Mouse (Mus musculus) left cerebral cortex, adult 18-20 months (tissue): ENCODE results near the gene Cflar. TPM values are rescaled to one million over a fixed set of nuclear protein-coding genes. Genes with fewer than 3 reads are reported as not detected.
"Not testable (repeated sequence)": the region's sequence is repeated elsewhere in the genome, so short reads cannot be mapped to it uniquely, and the experiment has no call there.

Experiments used
- DNase-seq, 2 experiments: peaks; one replicate each; pipeline ENCODE4 v3.0.0; 2021 to 2022; ENCODE audit warnings: low spot score in 2 of 2, mixed read lengths in 1 of 2
- total RNA-seq, 2 experiments: library from RNA; stranded (reverse); gene quantifications; 2 replicates each; pipeline ENCODE4 v1.2.3; 2021

Gene Cflar
- total RNA-seq, 2 experiments from 2014 or later = 25.9 to 29.6 TPM

GRCm38 (mm10) chr1:58772084-58772483 is 60.8 kb downstream of the Cflar start:
- no peak for DNase-seq

GRCm38 (mm10) chr1:58773280-58773679 is 62.0 kb downstream of the Cflar start:
- DNase-seq = no peak

DNA sequence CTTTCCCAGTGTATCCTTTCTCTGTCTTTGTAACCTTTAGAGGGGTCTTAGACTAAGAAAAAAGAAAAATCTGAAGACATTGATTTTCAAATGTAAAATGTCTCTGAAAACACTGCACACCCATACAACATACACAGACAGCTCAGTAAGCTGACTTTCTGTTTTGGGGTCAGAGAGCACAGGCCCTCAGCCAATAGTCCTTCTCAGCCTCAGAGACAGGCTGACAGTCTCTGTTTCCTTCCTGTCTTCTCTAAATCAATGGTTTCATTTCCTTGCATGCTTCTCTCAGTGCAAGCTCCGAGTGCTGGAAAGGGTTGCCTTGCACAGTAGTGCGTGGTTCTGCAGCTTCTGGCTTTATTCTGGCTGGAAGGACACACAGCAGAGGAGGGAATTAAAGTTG is 62.6 kb downstream of the Cflar start:
- DNase-seq = no peak

DNA sequence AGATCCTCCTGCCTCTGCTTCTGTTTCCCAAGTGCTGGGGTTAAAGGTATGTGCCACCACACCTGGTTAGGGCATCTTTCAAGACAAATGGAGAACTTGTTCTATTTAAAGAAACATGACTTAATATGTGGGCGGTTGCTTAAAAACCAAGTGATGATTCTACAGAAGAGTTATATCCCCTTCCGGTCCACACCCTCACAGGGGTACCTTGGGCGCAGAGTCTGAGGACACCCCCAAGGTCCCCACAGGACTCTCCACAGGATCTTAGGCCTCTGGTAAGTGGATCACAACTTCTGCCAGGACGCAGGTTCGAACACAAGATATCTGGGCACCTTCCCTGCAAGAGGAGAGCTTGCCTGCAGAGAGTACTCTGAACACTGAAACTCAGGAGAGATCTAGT is 64.1 kb downstream of the Cflar start:
- DNase-seq = no peak

DNA sequence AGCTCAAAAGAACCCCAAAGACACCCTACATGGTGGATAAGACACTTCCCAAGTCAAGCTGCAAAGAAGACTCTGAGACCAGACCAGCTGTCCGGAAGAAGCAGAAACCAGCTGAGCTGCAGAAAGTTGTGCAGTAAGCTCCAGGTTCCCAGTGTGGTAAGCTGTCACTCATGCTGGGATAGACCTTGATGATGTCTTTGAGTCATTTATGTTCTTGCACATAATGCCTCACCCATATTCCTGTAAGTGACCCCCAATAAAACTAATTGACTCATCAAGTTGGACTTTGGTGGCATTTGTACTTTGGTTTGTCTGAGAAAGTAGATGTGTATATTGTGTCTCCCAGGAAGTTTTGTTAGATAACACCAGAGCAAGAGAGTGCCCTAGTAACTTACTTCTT is 66.3 kb downstream of the Cflar start:
- no peak for DNase-seq

DNA sequence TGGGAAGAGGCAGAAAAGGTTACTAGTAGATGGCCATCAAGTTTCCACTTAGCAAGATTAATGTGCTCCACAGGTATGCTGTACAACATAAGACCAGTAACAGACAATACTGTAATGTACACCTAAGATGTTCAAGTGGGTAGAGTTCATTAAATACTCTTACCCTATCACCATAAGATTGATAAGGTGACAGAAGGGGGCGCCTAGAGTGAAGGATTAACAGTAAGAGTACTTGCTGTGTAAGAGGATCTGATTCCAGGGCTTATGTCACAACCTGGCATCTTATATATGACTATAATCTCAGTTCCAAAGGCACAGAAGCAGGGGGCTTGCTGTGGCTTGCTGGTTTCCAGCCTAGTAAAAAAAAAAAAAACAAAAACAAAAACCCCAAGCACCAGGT is 66.9 kb downstream of the Cflar start:
- no peak for DNase-seq

GRCm38 (mm10) chr1:58786276-58786675 is 75.0 kb downstream of the Cflar start:
- no peak for DNase-seq

DNA sequence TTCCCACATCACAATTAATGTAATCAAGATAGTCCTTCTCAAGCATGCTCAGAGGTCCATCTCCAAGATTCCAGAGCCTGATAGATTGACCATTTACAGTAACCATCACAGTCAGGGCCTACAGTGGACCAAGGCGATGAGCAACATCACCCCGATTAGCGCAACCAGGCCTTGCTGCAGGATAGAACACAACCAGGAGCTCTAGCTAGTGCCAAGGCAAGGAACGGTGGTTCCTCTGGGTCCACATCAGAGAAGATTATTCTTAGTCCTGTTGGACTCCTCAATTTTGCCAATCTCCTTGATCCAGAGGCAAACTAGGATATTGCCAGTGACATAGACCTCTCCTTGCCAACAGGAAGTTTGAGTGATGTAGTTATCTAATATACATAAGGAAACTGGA is 77.1 kb downstream of the Cflar start:
- DNase-seq = no peak

GRCm38 (mm10) chr1:58794705-58795104 is 83.4 kb downstream of the Cflar start:
- DNase-seq = no peak

DNA sequence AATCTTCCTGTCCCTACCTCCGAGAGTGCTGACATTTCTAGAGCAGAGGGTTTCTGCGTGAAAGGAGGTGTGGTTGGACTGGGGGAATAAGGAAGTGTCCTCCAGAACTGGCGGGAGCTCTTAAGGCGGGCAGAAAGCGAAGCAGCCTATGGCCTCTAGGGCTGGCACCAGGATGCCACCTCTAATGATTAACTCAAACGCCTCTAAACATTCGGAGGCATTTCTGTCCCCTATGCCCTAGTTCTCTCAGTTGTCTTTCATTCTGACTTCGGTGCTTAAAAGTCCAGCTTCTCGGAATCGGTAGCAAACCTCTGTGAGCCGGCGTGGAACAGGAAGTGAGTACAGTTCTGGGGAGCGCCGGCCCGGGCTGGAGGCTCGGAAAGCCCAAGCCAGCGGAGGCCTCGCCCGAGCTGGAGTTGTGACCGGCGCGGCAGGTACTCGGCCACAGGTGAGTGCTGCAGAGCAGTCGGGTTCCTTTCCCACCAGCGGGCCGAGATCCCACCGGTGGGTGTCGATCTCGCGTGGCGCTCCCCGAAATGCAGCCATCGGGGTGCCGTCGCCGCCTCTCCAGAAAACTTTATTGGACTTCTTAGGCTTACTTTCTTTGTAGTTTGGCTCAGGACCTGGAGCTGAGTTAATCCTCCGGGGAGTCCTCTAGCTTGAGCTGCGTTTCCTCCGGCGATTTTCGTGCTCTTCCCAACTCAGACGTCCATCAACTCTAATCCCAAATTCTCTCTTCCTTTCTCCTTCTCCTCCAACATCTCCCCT is 84.2 kb downstream of the Cflar start, which contains the start of gene Casp8:
Gene Casp8 (plus strand): TSS at position 84 of the 768 bp plus-strand sequence.
- no peak for DNase-seq

DNA sequence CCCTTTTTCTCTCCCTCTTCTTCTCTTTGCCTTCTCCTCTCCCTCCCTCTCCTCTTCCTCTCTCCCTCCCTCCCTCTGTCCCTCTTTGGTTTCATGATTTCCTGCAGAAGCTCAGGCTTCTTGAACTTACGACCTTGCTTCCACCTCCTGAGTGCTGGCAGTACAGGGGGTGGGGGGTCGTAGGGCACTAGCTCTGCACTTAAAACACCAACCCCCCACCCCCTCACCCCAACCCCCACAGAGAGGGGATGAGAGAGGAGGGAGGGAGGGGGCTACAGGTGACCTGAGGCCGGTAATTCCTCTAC is 84.7 kb downstream of the Cflar start:
- no peak for DNase-seq

DNA sequence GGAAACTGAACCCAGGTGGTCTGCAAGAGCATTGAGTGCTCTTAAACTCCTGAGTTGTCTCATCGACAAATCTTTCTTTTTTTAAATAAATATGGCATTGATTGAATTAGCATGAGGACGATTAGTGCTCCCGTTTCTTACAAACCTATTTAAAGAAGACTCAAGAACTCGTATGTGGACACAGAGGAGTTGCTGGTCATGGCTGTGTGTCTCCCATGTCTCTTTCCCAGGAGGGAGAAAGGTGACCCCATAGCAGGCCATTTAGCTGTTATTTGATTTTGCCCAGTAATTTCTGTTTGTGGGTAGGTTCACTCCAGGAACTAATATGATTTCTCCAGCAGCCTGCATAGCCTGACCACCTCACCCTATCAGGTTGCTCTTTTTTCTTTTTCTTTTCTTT is 85.5 kb downstream of the Cflar start:
- no peak for DNase-seq

DNA sequence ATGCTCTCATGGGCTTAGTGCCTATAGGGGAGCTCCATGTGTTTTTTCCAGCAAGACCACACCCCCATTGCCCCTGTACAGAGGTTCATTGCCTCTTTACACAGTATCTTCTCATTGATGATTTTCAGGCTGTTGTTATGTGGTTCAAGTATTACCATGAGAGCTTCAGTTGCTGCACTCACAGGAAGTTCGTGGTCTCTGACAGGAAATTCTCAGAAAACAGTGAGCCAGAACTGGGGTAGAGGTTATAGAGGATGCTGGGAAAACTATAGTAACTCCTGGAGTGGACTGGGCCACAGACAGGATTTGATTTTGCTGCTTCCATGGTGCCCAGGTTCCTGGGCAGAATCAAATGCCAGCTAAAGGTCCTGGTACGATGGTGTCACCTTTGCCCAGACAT is 86.1 kb downstream of the Cflar start:
- DNase-seq = no peak

DNA sequence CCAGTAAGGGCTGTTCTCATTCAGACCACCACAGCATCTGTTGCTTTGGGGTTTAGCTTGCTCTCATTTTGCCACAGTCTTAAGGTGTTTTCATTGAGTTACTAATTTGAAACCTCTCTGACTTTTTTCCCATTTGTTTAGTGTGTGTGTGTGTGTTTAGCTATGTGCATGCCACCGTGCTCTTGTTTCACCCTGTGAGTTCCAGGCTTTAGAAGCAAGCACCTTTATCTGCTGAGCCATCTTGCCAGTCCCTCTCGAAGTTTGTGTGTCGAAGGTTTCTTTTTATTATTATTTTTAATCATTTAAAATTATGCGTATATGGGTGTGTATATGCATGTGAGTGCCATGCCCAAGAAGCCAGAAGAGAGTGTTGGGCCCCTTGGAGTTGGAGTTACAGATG is 87.6 kb downstream of the Cflar start:
- no peak for DNase-seq

GRCm38 (mm10) chr1:58800644-58801043 is 89.3 kb downstream of the Cflar start:
- not testable (repeated sequence) for DNase-seq

DNA sequence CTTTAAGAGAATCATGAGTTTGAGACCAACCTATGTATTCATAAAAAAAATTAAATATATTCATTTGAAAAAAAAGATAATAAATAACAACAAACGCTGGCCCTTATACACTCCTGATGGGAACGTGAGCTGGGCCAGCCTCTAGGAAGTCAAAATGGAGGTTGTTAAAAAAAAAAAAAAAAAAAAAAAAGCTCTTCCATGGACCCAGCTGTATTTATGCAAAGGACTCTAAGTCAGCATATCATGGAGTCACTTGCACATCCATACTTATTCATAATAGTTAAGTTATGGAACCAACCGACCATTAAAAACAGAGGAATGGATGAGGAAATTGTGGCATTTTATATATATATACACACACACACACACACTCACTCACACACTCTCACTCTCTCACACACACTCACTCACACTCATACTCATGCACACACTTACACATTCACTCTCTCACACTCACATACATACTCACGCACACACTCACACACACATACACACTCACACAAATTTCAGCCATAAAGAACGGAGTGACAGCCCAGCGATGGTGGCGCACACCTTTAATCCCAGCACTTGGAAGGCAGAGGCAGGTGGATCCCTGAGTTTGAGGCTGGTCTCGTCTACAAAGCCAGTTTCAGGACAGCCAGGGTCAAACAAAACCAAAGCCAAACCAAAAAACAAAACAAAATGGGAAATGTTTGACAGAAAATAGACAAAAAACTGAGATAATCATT is 90.4 kb downstream of the Cflar start:
- DNase-seq = no peak

DNA sequence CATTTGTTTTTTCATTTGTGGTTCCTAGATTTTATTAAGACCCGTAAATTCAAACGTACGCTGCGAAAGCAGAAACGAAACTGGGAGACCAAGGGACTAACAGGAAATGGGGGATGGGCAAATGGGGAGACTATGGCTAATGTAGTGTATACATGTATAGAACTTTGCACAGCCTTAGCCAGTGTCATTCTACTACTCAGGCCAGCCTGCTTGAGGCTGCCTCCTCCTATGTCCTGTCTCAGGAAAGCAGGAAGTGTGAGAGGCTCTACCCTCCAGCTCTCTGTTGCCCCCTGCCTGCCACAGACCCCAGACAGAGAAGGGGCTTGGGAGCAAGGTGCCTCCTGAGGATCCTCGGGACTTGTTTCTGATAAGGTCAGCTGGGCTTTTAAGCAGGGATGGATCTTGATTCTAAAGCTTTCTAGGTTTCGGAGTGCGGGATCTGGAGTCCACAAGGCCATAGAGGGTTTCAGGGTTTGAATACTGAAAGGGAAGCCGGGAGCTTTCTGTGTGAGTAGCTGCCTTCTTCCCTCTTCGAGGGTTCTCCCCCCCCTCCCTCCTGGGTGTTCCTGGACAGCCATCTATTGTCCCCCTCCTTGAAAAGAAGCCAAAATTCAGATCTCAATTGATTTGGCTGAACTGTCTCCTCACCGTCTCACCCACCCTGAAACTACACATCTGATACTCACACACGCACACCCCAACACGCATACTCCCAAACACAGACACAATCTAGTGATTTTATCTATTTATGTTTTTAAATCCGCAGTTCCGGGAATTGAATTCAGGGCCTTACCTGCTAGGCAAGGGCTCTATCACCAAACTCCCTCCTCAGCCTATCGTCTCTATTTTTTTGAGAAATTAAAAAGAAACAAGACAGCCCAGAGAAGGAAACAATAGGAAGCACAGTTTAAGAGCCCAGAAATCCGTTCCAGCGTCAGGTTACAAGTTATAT is 91.3 kb downstream of the Cflar start:
- DNase-seq = no peak

DNA sequence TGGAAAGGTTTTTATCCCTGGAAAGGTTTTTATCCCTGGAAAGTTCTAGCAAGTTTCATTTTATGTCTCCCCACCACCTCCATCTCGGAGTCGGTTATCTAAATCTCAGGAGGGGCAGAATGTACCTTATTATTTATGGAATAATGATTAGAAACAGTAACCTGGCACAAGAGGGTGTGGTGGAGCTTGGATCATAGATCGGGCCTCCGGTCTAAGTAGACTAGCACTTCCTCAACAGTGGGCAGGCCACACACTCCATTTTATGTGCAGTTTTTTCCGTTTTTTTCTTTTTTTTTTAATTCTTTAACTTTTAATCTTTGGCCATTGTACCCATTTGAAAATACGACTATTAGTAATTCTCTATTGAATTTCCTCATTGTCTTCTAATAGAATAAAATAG is 92.2 kb downstream of the Cflar start:
- DNase-seq = no peak

- no peak for DNase-seq
These were observed 95.3 kb downstream of the Cflar start for GRCm38 (mm10) chr1:58806651-58807050.
